8 mouse cellular contexts compared by ENCODE assay signal in the genomic region with DNA sequence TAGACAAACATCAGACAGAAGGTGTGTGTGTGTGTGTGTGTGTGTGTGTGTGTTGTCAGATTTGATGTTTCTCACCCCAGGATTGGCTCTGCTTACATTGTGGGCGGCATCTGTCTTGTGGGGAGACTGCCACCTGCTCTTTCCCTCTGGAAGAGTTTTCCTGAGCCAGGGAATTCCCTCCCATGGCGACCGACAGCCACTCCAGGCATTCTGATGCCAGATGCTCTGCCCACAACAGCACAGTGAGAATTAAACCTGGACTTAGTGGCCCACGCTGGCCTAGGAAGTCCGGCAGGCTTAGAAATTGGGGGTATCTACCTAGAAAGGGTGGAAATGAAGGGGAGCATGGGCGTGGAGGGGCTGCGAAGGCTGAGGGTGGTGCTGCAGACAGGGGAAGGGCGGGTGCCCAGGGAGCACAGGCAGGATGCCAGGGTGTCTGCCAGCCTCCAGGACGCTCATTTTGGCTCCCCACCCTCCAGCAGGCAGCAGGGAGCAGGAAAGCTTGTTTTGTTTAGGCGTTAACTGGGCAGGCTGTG. TPM values are rescaled to one million over a fixed set of nuclear protein-coding genes. Genes with fewer than 3 reads are reported as not detected.
DNase-seq lines count a peak whose midpoint lies in the region; ATAC-seq and TF ChIP-seq lines count a peak whose summit lies in the region.

No protein-coding gene starts in this region.

- no peak for TF ChIP-seq CTCF in lung, postnatal 0 days (IDR thresholded peaks at IDR 0.05)

- ATAC-seq in lung, postnatal 0 days: peak; percentile 85
- no peak for ATAC-seq in monocyte, adult 5-6 weeks (replicated peaks; ENCODE audit: insufficient number of reproducible peaks, low FRiP score, low TSS enrichment, poor library complexity, severe bottlenecking)

- no peaks in the 10 kb centered on the region for H3K4me1 ChIP-seq in lung, postnatal 0 days (ENCODE audit: insufficient read depth, low read depth, low read length)

- TF ChIP-seq EP300 in lung, postnatal 0 days (IDR thresholded peaks at IDR 0.05): peak; percentile 55

- 51% methylated on average over 10 of the region's 10 CpGs for WGBS in lung, postnatal 0 days

- H3K4me3 ChIP-seq in lung, postnatal 0 days (ENCODE audit: low read depth, low read length): no peak overlapping the region

- peak; percentile 65 for DNase-seq in MN1 (ENCODE audit: low spot score)
- peak; percentile 75 for DNase-seq in cerebellum, adult 11 months
- peak; percentile 51 to 64 for DNase-seq in frontal cortex, postnatal 14 days (ENCODE audit: low spot score in 2 of 2)
- peak; percentile 77 for DNase-seq in layer of hippocampus, adult 11-12 months (ENCODE audit: low spot score)
- DNase-seq in lung, postnatal 0 days (ENCODE audit: low spot score): peak; percentile 68
- peak; percentile 66 for DNase-seq in right cerebral cortex, postnatal 4 days
- DNase-seq in urinary bladder, adult 18-20 months (ENCODE audit: low spot score in 2 of 2): no peak

- H3K36me3 ChIP-seq in lung, postnatal 0 days (ENCODE audit: insufficient read depth, low read length): no peaks in the 10 kb centered on the region

- no peak overlapping the region for H3K9ac ChIP-seq in lung, postnatal 0 days (replicated peaks; ENCODE audit: low read depth)

- H3K4me2 ChIP-seq in lung, postnatal 0 days (replicated peaks; ENCODE audit: low read depth, low read length): no peak overlapping the region

- no peaks in the 10 kb centered on the region for H3K27me3 ChIP-seq in lung, postnatal 0 days (replicated peaks; ENCODE audit: insufficient read depth, low read length)

- no peaks in the 10 kb centered on the region for H3K9me3 ChIP-seq in lung, postnatal 0 days (ENCODE audit: low read length)

- H3K27ac ChIP-seq in lung, postnatal 0 days (ENCODE audit: low read length): peak overlapping the region; percentile 33; the same call in 1 of the 2 replicates

RNA-seq across cellular contexts. Expression of a gene that starts 8.6 kb away (rescaled TPM):
- polyA plus RNA-seq in lung, postnatal 0 days (2015; fragmentation: Nextera tagmentation; extraction: Ambion mirVana): 16.0 and 17.7 TPM in 2 replicates
- total RNA-seq in monocyte, adult 5-6 weeks (2017): 36.7 to 58.4 TPM (median 47.7 TPM) in 3 replicates

Comparison
In these comparisons a context has a peak if more than half of its experiments do, and no peak if none do; other contexts are left out.
1. DNase-seq: peak in MN1 (single experiment), cerebellum, adult 11 months (single experiment), frontal cortex, postnatal 14 days (2 of 2), layer of hippocampus, adult 11-12 months (single experiment), lung, postnatal 0 days (single experiment) and right cerebral cortex, postnatal 4 days (single experiment); none in urinary bladder, adult 18-20 months (0 of 2).